Mouse (Mus musculus): Measurements from ENCODE around the gene D230025D16Rik.
"Not testable (repeated sequence)": the region's sequence is repeated elsewhere in the genome, so short reads cannot be mapped to it uniquely, and the experiment has no call there.

D230025D16Rik gene

GRCm38 (mm10) chr8:105268342-105269074 is 43.6 kb downstream of the D230025D16Rik start:
- no peak for DNase-seq (ENCODE audit: low read depth)

- peak; percentile 35 for DNase-seq (ENCODE audit: low read depth)
Measured at GRCm38 (mm10) chr8:105269075-105269458, 44.1 kb downstream of the D230025D16Rik start.

- peak; percentile 80 for DNase-seq (ENCODE audit: low read depth)
Measured at GRCm38 (mm10) chr8:105269461-105269947, 44.6 kb downstream of the D230025D16Rik start, which contains the start of gene Hsf4. TSS of gene Hsf4 (plus strand) at chr8:105269801.

- no peak for DNase-seq (ENCODE audit: low read depth)
Measured at GRCm38 (mm10) chr8:105270101-105270915, 45.4 kb downstream of the D230025D16Rik start.

- DNase-seq (ENCODE audit: low read depth): no peak
Measured at GRCm38 (mm10) chr8:105270916-105271186, 45.9 kb downstream of the D230025D16Rik start.

- no peak for DNase-seq (ENCODE audit: low read depth)
Measured at GRCm38 (mm10) chr8:105275387-105275786, 50.4 kb downstream of the D230025D16Rik start.

- no peak for DNase-seq (ENCODE audit: low read depth)
Measured at GRCm38 (mm10) chr8:105275840-105276239, 50.9 kb downstream of the D230025D16Rik start, which contains the start of gene Nol3. TSS of gene Nol3 (plus strand) at chr8:105276140.

- no peak for DNase-seq (ENCODE audit: low read depth)
Measured at GRCm38 (mm10) chr8:105276292-105277120, 51.6 kb downstream of the D230025D16Rik start.

- no peak for DNase-seq (ENCODE audit: low read depth)
Measured at GRCm38 (mm10) chr8:105278911-105279334, 54.0 kb downstream of the D230025D16Rik start.

- no peak for DNase-seq (ENCODE audit: low read depth)
Measured at GRCm38 (mm10) chr8:105280567-105280966, 55.6 kb downstream of the D230025D16Rik start.

- no peak for DNase-seq (ENCODE audit: low read depth)
Measured at GRCm38 (mm10) chr8:105281821-105282220, 56.9 kb downstream of the D230025D16Rik start.

GRCm38 (mm10) chr8:105282239-105282638 is 57.3 kb downstream of the D230025D16Rik start:
- no peak for DNase-seq (ENCODE audit: low read depth)

GRCm38 (mm10) chr8:105283074-105283473 is 58.1 kb downstream of the D230025D16Rik start:
- peak; percentile 56 for DNase-seq (ENCODE audit: low read depth)

GRCm38 (mm10) chr8:105285514-105285913 is 60.6 kb downstream of the D230025D16Rik start:
- DNase-seq (ENCODE audit: low read depth): no peak

- peak; percentile 33 for DNase-seq (ENCODE audit: low read depth)
Measured at GRCm38 (mm10) chr8:105286907-105287306, 62.0 kb downstream of the D230025D16Rik start.

- peak; percentile 61 for DNase-seq (ENCODE audit: low read depth)
Measured at GRCm38 (mm10) chr8:105288231-105288630, 63.3 kb downstream of the D230025D16Rik start.

GRCm38 (mm10) chr8:105288958-105289732 is 64.2 kb downstream of the D230025D16Rik start:
- DNase-seq (ENCODE audit: low read depth): peak; percentile 98

- DNase-seq (ENCODE audit: low read depth): peak; percentile 33
Measured at GRCm38 (mm10) chr8:105289805-105290460, 65.0 kb downstream of the D230025D16Rik start, which contains the start of gene 4931428F04Rik. TSS of gene 4931428F04Rik (minus strand) at chr8:105289864.

GRCm38 (mm10) chr8:105290554-105291314 is 65.8 kb downstream of the D230025D16Rik start:
- peak; percentile 88 for DNase-seq (ENCODE audit: low read depth)

- DNase-seq (ENCODE audit: low read depth): not testable (repeated sequence)
Measured at GRCm38 (mm10) chr8:105291364-105291763, 66.4 kb downstream of the D230025D16Rik start.

All from NIH3T3 (cell line).